Mouse (Mus musculus): ENCODE data around the gene Tmem262. TPM values are rescaled to one million over a fixed set of nuclear protein-coding genes. Genes with fewer than 3 reads are reported as not detected.

Gene Tmem262
- total RNA-seq, 1 experiment from 2014 or later, result 1.5 TPM

DNA sequence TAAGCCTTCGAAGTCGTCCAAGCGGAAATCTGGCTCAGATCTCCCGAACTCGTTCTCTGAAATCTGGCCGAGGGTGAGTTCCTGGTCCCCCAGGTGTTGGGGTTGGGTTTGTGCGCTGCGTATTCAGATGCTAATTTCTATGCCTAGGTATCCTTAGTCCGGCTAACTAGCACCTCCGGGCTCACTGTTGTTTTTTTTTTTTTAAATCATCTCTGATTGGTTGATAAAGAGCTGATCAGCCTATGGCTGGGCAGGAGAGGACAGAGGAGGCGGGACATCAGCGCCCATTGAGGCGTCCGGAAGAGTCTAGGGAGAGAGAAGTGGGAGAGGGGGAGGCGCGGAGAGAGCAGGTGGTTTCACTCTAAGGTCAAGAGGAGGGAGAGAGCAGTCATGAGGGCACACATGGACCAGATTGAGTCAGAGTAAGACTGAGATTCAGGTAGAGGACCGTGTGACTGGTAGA is 5.6 kb downstream of the Tmem262 start:
- peak; percentile 28; the same call in 1 of the 2 replicates for ATAC-seq (ENCODE audit: extremely low read depth, insufficient number of reproducible peaks, low FRiP score, poor library complexity, severe bottlenecking)

DNA sequence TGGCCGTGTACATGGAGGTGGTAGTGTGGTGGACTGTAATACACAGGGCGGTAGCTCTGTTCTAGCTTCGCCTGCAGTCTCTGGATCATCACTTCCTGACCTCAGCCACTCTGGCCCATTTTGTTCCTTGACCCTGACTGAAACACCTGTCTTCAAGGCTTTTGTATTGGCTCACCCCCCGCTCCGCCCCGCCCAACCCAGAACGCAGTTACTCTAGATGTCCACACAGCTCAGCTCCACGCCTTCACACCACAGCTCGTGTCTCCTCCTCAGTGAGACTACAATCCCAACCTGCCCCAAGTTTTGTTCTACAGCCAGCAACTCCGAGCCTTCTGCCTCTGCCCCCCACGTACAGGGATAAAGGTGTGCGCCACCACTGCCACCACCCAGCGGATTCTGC is 9.0 kb downstream of the Tmem262 start:
- no peak for ATAC-seq (ENCODE audit: extremely low read depth, insufficient number of reproducible peaks, low FRiP score, poor library complexity, severe bottlenecking)

DNA sequence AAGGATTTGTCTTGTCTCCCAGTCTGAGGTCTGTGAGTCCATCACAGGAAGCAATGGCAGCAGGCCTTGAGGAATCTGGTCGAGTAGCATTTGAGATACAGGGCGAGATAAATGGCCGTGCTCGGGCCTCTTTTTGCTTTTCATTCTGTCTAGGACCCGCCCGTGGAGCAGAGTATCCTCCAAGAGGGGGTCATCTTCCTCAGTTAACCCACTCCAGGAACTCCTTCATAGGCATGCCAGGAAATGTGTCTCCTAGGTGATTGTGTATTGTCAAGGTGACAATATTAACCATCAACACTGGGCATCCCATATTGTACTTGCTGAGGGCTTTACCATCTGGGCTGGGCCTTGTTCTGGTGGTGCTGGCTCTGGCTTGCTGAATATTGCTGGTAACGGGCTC is 14.3 kb downstream of the Tmem262 start, which contains the start of gene AC131692.1:
Gene AC131692.1 (plus strand): TSS at position 301 of the 400 bp plus-strand sequence.
- no peak for ATAC-seq (ENCODE audit: extremely low read depth, insufficient number of reproducible peaks, low FRiP score, poor library complexity, severe bottlenecking)

DNA sequence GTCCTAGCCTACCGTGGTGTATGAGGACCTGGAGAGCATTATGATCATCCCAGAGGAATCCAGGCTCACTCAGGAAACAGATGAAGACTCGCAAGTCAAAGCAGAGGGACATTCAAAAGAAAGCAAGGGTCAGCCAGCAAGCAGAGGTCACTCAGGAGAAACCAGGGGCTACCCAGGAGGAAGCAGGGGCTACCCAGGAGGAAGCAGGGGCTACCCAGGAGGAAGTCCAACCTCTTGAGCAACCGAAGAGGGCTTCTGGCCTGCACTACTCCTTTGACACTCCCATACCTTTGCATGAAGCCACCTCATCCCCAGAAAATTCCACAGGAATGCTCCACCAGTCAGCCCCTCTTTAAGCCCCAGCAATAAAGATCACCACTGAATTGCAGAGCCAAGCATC is 18.0 kb downstream of the Tmem262 start:
- no peak for ATAC-seq (ENCODE audit: extremely low read depth, insufficient number of reproducible peaks, low FRiP score, poor library complexity, severe bottlenecking)

DNA sequence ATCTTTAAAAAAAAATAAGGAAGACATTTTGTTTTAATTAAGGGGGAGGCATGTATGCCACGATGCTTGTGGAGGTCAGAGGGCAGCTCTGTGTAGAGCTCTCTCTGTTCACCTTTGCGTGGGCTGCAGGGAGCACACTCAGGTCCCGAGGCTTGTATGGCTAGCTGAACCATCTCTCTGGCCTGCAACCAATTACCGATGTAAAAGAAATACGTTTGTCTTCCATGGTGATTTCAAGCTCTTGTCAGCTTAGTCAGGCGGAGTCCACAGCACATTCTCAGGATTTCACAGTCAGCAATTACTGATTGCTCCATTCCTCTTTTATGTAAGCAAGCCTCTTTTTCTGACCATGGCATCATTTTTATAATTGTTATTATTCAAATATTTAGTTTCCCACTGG is 21.4 kb downstream of the Tmem262 start:
- no peak for ATAC-seq (ENCODE audit: extremely low read depth, insufficient number of reproducible peaks, low FRiP score, poor library complexity, severe bottlenecking)

DNA sequence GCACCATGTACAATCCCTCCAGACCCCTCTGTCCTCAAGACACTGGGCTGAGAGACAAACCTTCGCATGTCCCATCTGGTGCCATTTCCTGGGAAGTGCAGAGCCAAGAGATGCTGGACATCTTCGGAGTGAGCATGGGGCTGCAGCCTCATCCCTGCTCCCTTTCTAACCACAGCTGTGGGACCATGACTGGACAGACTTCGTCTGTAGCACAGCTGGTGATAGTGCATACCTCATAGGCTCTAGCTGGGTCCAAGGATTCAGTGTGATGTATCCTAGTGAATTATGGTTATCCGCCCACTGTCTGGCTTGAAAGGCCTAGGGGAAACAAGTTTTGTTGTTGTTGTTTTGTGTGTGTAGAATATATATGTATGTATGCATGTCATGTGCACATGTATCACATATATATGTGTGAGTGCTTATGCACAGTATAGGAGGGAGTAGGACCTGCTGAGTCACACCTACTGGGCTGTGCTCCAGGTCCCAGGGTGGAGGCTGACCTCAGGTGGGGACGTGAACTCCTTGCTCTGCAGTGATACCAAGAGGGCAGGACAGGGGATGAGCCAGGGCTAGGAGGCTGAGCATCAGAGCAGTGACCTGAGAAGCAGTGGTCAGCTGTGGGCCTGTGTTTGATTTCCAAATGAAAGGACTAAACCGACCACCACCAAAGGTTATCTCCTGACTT is 22.5 kb downstream of the Tmem262 start:
- ATAC-seq (ENCODE audit: extremely low read depth, insufficient number of reproducible peaks, low FRiP score, poor library complexity, severe bottlenecking), result no peak

DNA sequence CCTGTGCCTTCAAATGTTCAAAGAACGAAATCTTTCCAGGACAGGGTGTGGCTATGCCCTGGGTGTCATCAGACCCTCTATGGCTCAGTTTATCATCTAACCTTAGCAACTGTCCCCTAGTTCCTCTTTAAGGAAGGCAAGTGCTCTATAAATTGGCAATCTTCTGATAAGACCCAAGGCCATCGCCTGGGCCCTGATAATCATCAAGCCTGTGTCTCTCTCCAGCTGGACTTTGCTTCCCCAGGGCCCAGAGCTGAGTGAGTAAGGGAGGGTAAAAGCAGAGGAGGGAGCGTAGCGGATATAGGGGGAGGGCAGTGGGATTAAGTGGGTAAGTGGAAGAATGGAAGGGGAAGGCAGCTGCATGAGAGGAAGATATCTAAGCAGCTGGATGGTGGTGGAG is 24.6 kb downstream of the Tmem262 start:
- ATAC-seq (ENCODE audit: extremely low read depth, insufficient number of reproducible peaks, low FRiP score, poor library complexity, severe bottlenecking), result no peak

DNA sequence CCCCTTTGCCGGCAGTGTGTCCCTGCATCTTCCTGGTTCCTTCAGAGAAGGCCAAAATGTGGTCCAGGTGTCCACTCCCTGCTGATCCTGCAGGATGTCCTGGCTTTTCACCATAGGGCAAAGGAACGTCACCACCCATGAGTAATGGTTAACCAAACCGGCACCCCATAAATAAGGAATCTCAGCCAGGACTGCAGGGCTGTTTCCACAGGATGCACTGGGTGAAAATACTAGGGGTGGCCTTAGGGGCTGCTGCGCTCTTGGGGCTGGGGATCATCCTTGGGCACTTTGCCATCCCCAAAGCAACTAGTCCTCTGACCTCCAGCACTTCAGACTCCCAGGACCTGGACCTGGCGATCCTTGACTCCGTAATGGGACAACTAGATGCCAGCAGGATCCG is 25.8 kb downstream of the Tmem262 start, which contains the start of gene Naaladl1:
Gene Naaladl1 (plus strand): TSS at position 197 of the 400 bp plus-strand sequence.
- ATAC-seq (ENCODE audit: extremely low read depth, insufficient number of reproducible peaks, low FRiP score, poor library complexity, severe bottlenecking), result no peak

DNA sequence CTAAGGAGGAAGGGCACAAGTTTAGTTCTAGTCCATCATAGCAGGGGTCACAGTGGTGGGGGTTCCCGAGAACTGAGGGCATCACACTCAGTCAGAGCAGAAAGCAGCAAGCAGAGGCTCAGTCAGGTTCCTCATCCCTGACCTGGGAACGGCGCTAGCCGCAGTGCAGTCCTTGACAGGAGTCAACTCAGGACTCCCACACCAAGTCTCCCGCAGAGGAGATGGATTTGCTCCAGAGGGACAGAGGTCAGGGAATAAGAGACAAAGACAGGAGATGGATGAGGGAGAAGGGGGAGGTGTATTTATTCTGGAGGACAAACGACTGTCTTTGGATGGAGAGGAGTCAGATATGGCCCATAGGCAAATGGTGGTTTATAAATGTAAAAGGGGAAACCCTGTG is 33.3 kb downstream of the Tmem262 start:
- ATAC-seq (ENCODE audit: extremely low read depth, insufficient number of reproducible peaks, low FRiP score, poor library complexity, severe bottlenecking), result no peak

DNA sequence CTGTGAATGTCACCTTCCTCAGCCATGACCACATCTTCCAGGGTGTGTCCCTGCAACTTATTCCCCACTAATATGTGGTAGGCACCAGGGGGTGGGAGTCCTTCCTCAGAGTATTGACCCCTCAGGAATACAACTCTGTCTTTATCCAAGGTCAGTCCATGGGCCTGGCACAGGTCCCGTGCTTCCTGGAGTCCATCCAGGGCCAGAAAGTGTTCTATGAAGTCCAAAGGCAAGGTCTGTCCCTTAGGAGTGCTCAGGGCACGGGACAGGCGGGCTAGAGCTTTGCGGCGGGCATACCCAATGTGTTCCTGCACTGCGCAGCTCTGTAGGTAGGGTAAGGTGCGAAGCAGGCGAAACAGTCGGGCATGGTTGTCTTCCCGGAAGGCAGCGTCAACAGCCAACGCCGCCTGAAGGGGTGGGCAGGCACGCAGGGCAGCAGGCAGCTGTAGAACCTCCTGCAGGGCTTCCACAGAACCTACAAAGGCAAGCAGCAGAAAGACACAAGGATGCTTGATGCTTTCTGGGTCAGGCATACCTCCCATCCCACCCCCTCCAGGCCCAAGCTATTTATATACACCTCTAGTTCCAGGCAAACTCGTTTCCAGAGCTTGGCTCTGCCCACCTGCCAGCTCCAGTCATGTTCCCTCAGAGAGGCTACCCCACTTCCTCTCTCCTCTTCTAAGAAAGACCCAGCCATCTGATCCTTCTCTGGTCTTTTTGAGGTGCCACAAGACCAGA is 36.4 kb downstream of the Tmem262 start:
- ATAC-seq (ENCODE audit: extremely low read depth, insufficient number of reproducible peaks, low FRiP score, poor library complexity, severe bottlenecking), result no peak

DNA sequence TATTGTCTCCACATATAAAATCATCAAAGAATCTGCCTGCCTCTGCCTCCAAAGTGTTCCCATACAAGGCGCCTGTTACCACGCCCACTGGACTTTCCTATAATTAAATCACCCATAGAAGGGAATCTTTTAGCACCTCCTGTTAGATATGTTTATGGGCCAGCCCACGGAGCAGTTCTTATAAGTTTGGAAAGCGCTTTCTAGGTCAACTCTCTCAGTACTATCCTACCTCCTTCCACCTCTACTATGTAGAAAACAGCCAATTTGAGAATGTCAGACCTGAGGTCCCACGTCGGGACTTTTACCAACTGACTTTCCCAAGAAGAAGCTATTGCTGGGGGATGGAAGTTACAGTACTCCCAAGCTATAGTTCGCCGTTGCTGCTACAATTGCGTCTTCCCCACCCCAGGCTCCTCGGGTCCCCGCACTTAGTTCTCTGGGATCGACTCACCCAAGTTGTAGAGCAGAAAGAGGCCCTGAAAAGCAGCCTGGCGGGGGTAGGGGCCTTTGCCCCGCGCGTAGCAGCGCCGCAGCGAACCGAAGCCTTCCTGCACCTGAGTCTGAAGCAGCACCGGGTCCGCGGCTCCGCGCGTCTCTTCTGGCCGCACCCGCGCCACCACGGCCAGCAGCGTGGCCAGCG is 37.6 kb downstream of the Tmem262 start:
- no peak for ATAC-seq (ENCODE audit: extremely low read depth, insufficient number of reproducible peaks, low FRiP score, poor library complexity, severe bottlenecking)

DNA sequence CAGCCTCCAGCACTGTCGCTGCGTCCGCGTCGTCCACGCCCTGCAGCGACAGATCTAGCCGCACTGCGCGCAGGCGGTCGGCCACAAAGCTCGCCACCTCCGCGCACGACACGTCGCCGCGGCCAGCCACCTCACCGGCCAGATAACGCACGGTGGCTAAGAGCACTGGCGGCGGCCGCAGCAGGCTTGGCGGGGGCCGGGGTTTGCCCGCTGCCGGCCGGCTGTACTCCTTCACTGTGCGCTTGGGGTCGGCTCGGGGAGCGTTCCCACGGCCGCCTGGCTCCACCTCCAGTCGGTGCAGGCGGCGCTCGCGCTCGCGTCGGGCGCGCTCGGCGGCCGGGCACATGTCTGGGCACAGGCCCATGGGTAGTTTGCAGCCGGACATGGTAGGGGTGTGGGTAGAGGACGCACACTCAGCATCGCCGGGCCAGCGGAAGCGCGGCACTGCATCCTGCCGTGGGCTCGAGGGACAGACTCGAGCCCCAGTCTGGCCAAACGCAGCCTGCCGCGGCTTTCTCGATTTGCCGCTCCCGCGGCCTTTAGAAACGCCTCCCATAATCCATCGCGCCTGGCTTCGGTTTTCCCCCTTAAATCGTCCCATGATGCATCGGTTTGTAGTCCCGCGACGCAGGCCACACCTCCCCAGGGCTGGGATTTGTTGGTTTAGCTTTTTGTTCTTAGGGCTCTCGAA is 38.3 kb downstream of the Tmem262 start, which contains the start of gene Sac3d1:
Gene Sac3d1 (minus strand): TSS at position 665 of the 691 bp plus-strand sequence.
- ATAC-seq (ENCODE audit: extremely low read depth, insufficient number of reproducible peaks, low FRiP score, poor library complexity, severe bottlenecking), result peak; percentile 82

DNA sequence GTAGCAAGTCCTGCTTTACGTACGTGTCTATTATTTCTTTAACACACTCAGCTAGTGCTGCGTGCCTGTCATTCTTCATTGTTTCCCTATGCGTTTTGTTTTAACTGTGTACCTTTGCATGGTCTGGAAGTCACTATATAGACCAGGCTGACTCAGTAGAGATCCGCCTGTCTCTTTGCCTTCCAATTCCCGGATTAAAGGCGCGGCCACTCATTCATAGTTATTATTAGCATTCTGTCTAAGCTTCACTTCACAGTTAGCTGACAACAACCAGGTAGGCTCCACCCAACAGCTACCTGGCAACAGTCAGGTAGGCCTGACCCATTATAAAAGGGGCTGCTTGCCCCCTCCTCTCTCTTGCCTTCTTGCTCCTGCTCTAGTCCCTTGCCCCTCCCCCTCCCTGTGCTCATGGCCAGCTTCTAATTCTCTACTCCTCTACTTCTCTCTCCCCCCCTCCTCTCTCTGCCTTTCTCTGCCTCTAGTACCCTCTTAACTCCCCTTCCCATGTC is 38.9 kb downstream of the Tmem262 start:
- no peak for ATAC-seq (ENCODE audit: extremely low read depth, insufficient number of reproducible peaks, low FRiP score, poor library complexity, severe bottlenecking)

DNA sequence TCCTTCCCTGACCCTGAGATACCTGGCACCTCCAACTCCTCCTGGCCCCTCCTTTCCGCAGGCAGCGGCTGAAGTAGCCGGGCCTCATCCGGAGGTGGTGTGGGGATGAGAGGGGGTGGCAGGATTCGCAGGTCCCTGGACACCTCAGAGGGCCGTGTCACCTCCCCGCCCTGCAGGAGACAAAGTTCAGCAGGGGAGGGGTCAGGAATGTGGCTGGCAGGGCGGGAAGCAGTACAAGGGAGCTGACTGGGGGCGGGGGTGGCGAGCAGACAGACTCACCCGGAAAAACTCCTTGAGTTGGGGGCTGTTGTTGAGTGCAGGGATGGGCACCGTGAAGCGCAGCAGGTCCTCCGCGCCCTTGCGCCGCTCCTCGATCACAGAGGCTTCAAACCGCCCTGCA is 41.9 kb downstream of the Tmem262 start:
- no peak for ATAC-seq (ENCODE audit: extremely low read depth, insufficient number of reproducible peaks, low FRiP score, poor library complexity, severe bottlenecking)

DNA sequence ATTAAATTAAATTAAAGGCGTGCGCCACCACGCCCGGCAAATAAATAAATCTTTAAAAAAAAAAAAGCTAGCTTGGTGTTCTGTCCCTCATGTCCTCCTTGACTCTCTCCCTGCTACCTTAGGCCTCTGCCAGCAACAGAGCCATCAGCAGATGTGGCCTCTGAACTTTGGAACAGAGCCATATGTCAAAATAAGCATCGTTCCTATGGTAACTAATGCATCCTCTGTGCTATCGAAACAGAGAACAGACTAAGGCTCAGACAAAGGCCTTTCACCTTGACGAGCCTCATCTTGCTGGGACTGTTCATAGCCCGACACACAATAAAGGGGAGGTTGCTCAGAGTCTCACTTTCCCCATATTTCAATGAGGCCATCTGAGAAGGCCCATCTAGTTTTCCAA is 43.5 kb downstream of the Tmem262 start:
- no peak for ATAC-seq (ENCODE audit: extremely low read depth, insufficient number of reproducible peaks, low FRiP score, poor library complexity, severe bottlenecking)

DNA sequence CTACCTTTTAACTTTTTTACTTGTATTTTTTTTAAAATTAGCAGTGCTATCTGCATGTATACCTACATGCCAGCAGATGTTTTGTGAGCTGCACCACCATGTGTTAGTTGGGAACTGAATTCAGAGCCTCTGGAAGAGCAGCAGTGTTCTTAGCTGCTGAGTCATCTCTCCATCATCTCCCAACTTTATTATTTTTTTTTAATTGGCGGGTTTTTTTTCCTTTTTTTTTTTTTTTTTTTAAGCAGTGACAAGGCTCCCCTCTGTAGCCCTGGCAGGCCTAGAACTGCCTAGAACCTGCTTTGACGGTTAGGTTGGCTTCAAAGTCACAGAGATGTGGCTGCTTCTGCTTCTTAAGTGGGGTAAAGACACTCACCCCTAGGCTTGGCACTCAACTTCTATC is 45.1 kb downstream of the Tmem262 start:
- ATAC-seq (ENCODE audit: extremely low read depth, insufficient number of reproducible peaks, low FRiP score, poor library complexity, severe bottlenecking), result no peak

DNA sequence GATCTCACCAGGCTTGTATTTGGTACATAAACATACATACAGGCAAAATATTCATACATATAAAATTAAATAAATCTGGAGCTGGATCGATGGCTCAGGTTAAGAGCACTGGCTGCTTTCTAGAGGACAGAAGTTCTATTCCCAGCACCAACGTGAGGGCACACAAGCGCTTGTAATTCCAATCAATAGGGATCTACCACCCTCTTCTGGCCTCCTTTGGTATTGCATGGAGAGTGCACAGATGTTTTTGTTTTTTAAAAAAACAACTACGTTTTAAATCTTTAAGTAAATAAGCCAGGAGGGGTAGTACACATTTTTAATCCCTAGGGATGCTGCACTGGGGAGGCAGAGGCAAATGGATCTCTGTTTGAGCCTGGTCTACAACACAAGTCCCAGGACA is 46.5 kb downstream of the Tmem262 start:
- ATAC-seq (ENCODE audit: extremely low read depth, insufficient number of reproducible peaks, low FRiP score, poor library complexity, severe bottlenecking), result peak; percentile 27; the same call in 1 of the 2 replicates

DNA sequence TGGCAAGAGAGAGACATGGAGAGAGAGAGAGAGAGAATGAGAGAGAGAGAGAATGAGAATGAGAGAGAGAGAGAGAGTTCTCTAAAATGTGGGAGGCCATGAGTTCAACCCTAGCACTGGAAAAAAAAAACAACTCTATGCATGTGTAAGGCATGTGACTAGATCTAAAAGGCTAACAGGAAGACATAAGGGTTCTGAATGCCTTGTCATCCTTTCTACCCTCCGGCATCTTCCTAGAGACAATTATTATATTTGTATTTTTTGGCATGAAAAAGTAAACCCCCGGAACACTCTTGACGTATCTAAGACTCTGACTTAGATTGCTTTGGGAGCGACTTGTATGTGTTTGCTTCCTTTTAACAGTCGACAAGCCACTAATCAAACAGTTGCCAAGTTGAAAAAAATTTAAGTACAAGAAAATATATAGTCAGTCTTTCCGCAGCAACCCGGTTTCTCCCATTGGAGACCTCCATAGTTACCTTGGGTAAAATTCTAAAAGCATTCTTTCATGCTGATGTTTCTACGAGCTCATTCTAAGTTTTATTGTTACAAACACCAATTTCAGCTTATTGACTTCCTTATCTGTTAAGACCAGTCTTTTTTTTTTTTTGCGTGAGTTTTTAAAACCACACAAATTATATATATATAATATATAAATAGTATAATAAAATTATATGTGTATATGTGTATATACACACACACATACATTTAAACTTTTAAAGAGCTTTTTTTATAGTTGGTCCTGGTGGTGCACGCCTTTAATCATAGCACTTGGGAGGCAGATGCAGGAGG is 47.2 kb downstream of the Tmem262 start:
- no peak for ATAC-seq (ENCODE audit: extremely low read depth, insufficient number of reproducible peaks, low FRiP score, poor library complexity, severe bottlenecking)

Data from neutrophil, adult 5-6 weeks (primary cell).